Mouse (Mus musculus) liver, embryonic 14.5 days (tissue): ENCODE data around the gene Itpa. TPM values are rescaled to one million over a fixed set of nuclear protein-coding genes. Genes with fewer than 3 reads are reported as not detected.

Experiments
- ATAC-seq: fragments of 200-750 bp; cut with Nextera tagmentation; 2 replicates; pipeline ENCODE4 v1.8.0; 2017; ENCODE audit warnings: moderate number of reproducible peaks, mild to moderate bottlenecking, moderate library complexity; ENCODE audit not compliant: insufficient read depth
- DNase-seq, 3 experiments: peaks; one replicate each; pipeline ENCODE4 v3.0.0-alpha.2; 2012 to 2013; ENCODE audit warnings: low read depth in 3 of 3, low spot score in 3 of 3
- H3K27ac ChIP-seq: fragments of 300-500 bp; sonication (generic); 2 replicates; pipeline ENCODE4 v1.5.1; 2014; ENCODE audit warnings: moderate library complexity, mild to moderate bottlenecking, control low read depth, inconsistent platforms
- H3K27me3 ChIP-seq: fragments of 300-500 bp; sonication (generic); 2 replicates; pipeline ENCODE4 v1.6.1; 2014; ENCODE audit warnings: mild to moderate bottlenecking, low read length, moderate library complexity; ENCODE audit not compliant: control insufficient read depth, insufficient read depth
- H3K36me3 ChIP-seq: fragments of 300-500 bp; sonication (generic); replicated peaks from 2 replicates; pipeline ENCODE4 v1.6.1; 2014; ENCODE audit warnings: low read depth; ENCODE audit not compliant: control insufficient read depth, insufficient read depth
- H3K4me1 ChIP-seq, 2 experiments: fragments of 200-500 bp in 1 of 2; fragments of 300-500 bp in 1 of 2; sonication (generic) in 1 of 2; replicated peaks; 2 replicates each; pipeline ENCODE4 v1.6.1; 2012 to 2014; ENCODE audit warnings: antibody characterized with exemption in 1 of 2, inconsistent platforms in 1 of 2, low read length in 1 of 2; ENCODE audit not compliant: control insufficient read depth in 2 of 2, insufficient read depth in 2 of 2
- H3K4me2 ChIP-seq: fragments of 300-500 bp; sonication (generic); 2 replicates; pipeline ENCODE4 v1.6.1; 2014; ENCODE audit warnings: low read depth, mild to moderate bottlenecking, control low read depth, moderate library complexity
- H3K4me3 ChIP-seq, 2 experiments: fragments of 200-500 bp in 1 of 2; fragments of 300-500 bp in 1 of 2; sonication (generic) in 1 of 2; 2 replicates each; pipeline ENCODE4 v1.5.1; 2012 to 2014; ENCODE audit warnings: low read depth in 2 of 2, low read length in 2 of 2, mild to moderate bottlenecking in 2 of 2, control low read depth in 1 of 2, inconsistent platforms in 1 of 2, moderate library complexity in 1 of 2; ENCODE audit not compliant: insufficient read depth in 1 of 2
- H3K9ac ChIP-seq: fragments of 300-500 bp; sonication (generic); replicated peaks from 2 replicates; pipeline ENCODE4 v1.6.1; 2014; ENCODE audit warnings: mild to moderate bottlenecking, control low read depth, moderate library complexity
- H3K9me3 ChIP-seq: fragments of 300-500 bp; sonication (generic); 2 replicates; pipeline ENCODE4 v1.6.1; 2016; ENCODE audit warnings: low read length, mixed read lengths; ENCODE audit not compliant: control insufficient read depth
- CTCF ChIP-seq: IDR thresholded peaks from 2 replicates; pipeline ENCODE4 v1.5.1; 2016; ENCODE audit warnings: antibody characterized with exemption, low read depth, control low read depth
- EP300 ChIP-seq: IDR thresholded peaks from 2 replicates; pipeline ENCODE4 v1.6.1; 2016; ENCODE audit warnings: antibody characterized with exemption, low read depth
- WGBS: fragments of 180-500 bp; shearing (Covaris S2); extraction: QIAGEN DNeasy Blood & Tissue Kit; methylation state at CpG from one replicate; pipeline ENCODE4 v1.1.7; 2014; ENCODE audit not compliant: insufficient replicate concordance; 5-methylcytosine and 5-hydroxymethylcytosine counted together
- polyA plus RNA-seq, 2 experiments: library from polyadenylated mRNA; depleted of rRNA in 1 of 2; stranded (reverse) in 1 of 2; unstranded in 1 of 2; fragments of >200 nt; fragmentation: Nextera tagmentation in 1 of 2; extraction: Ambion mirVana in 1 of 2; gene quantifications; 2 replicates each; pipeline versions ENCODE4 v1.2.1 to v1.2.3; 2012 to 2014

Gene Itpa
- polyA plus RNA-seq, 2 experiments = 35.0 to 51.4 TPM

DNA sequence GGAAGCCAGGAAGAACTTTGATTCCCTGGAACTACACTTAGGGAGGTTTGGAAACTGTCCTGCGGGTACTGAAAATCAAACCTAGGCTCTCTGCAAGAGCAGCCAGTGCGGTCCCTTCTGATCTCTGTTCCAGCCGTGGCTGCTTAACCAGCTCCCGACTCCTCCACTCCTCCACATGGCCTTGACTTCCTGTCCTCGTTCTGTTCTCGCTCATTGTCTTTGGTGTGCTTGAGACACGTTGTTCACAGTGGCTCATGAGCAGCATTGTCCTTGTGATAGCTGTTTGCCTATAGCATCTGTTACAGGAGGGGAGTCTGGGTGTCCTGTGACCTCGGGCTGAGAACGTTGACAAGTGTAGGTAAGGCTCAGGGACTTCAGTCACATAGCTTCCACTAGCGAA lies 9.8 kb downstream of the Itpa start:
- H3K9ac ChIP-seq = no peak overlapping the region
- no peaks in the 10 kb centered on the region for H3K9me3 ChIP-seq
- WGBS = 78% methylated on average over 10 of the region's 10 CpGs
- TF ChIP-seq EP300 = no peak
- no peak for TF ChIP-seq CTCF
- no peak overlapping the region for H3K27ac ChIP-seq
- no peak for DNase-seq
- H3K4me1 ChIP-seq = no peaks in the 10 kb centered on the region
- no peak overlapping the region for H3K4me3 ChIP-seq
- H3K27me3 ChIP-seq = no peaks in the 10 kb centered on the region
- H3K36me3 ChIP-seq = peaks cover 73% of the 10 kb centered on the region
- H3K4me2 ChIP-seq = no peak overlapping the region
- no peak for ATAC-seq

DNA sequence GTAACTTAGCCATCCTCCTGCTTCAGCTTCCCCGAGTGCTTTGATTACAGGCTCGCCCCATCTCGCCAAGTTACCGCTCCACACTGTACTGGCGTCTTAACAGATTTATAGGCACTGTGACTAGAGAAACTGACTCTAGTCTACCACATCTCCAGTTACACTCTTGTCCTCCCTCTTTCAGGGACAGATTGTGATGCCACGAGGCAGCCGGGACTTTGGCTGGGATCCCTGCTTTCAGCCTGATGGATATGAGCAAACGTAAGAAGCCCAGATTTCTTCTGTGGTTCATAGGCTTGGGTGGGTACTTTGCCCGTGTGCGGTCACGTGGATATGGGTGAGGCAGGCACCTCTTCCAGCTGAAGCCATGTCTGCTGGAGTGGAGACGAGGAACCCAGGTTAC lies 11.7 kb downstream of the Itpa start:
- no peaks in the 10 kb centered on the region for H3K27me3 ChIP-seq
- DNase-seq (no peak), ATAC-seq (no peak)
- H3K9ac ChIP-seq = no peak overlapping the region
- H3K36me3 ChIP-seq = peaks cover 56% of the 10 kb centered on the region
- H3K4me1 ChIP-seq = no peaks in the 10 kb centered on the region
- 87% methylated on average over 12 of the region's 12 CpGs for WGBS
- no peak overlapping the region for H3K4me3 ChIP-seq
- H3K9me3 ChIP-seq = no peaks in the 10 kb centered on the region
- no peak overlapping the region for H3K27ac ChIP-seq
- no peak overlapping the region for H3K4me2 ChIP-seq
- no peak for TF ChIP-seq CTCF
- no peak for TF ChIP-seq EP300

GRCm38 (mm10) chr2:130679899-130680298 lies 12.5 kb downstream of the Itpa start:
- DNase-seq = no peak
- no peak overlapping the region for H3K9ac ChIP-seq
- no peak for TF ChIP-seq EP300
- no peak for TF ChIP-seq CTCF
- H3K4me1 ChIP-seq = no peaks in the 10 kb centered on the region
- H3K4me3 ChIP-seq = no peak overlapping the region
- WGBS = 84% methylated on average over 6 of the region's 6 CpGs
- H3K27me3 ChIP-seq = no peaks in the 10 kb centered on the region
- H3K9me3 ChIP-seq = no peaks in the 10 kb centered on the region
- ATAC-seq = no peak
- H3K27ac ChIP-seq = no peak overlapping the region
- H3K36me3 ChIP-seq = peaks cover 52% of the 10 kb centered on the region
- H3K4me2 ChIP-seq = no peak overlapping the region

GRCm38 (mm10) chr2:130681531-130681930 lies 14.1 kb downstream of the Itpa start:
- no peak for ATAC-seq
- TF ChIP-seq CTCF = no peak
- Histone ChIP-seq H3K9ac (no peak overlapping the region), H3K27ac (no peak overlapping the region), H3K36me3 (peaks cover 36% of the 10 kb centered on the region), H3K4me1 (no peaks in the 10 kb centered on the region), H3K27me3 (no peaks in the 10 kb centered on the region), H3K9me3 (no peaks in the 10 kb centered on the region), H3K4me2 (no peak overlapping the region), H3K4me3 (no peak overlapping the region)
- 79% methylated on average over 3 of the region's 3 CpGs for WGBS
- DNase-seq = no peak

DNA sequence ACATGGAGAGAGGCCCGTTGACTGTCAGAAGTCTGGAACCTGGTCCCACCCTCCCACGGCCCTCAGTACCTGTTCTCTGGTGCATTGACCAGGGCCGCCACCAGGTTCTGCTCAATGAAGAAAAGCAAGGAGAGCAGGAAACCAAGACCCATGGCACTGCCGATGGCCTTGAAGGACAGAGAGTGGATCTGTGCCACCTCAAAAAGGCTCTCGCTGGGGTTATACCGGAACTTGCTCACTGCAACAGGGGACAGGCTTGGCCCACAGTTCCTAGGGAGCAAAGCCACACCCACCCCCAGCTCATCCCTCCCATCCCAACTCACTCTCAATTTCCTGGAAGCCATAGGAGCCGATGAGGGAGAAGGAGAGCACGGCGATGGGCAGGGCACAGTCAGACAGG lies 18.0 kb downstream of the Itpa start:
- H3K9me3 ChIP-seq = no peaks in the 10 kb centered on the region
- H3K4me3 ChIP-seq = no peak overlapping the region
- no peak overlapping the region for H3K9ac ChIP-seq
- DNase-seq (no peak), ATAC-seq (no peak)
- H3K4me1 ChIP-seq = no peaks in the 10 kb centered on the region
- no peak overlapping the region for H3K4me2 ChIP-seq
- no peak overlapping the region for H3K27ac ChIP-seq
- TF ChIP-seq CTCF = no peak
- TF ChIP-seq EP300 = no peak
- H3K27me3 ChIP-seq = no peaks in the 10 kb centered on the region
- H3K36me3 ChIP-seq = peaks cover 10% of the 10 kb centered on the region
- WGBS = 81% methylated on average over 9 of the region's 9 CpGs

- DNase-seq (no peak), ATAC-seq (no peak)
- TF ChIP-seq EP300 = no peak
- no peak for TF ChIP-seq CTCF
- no peak overlapping the region for H3K4me3 ChIP-seq
- no peak overlapping the region for H3K27ac ChIP-seq
- no peak overlapping the region for H3K9ac ChIP-seq
- no peaks in the 10 kb centered on the region for H3K4me1 ChIP-seq
- H3K4me2 ChIP-seq = no peak overlapping the region
- H3K36me3 ChIP-seq = no peaks in the 10 kb centered on the region
- no peaks in the 10 kb centered on the region for H3K9me3 ChIP-seq
- H3K27me3 ChIP-seq = no peaks in the 10 kb centered on the region
- WGBS = 50% methylated on average over 2 of the region's 2 CpGs
Measured at GRCm38 (mm10) chr2:130689011-130689410, 21.6 kb downstream of the Itpa start.
